Mouse (Mus musculus) heart, embryonic 12.5 days (tissue): ENCODE results near the gene Kalrn. TPM values are rescaled to one million over a fixed set of nuclear protein-coding genes. Genes with fewer than 3 reads are reported as not detected.

Source experiments
- ATAC-seq: fragments of 200-750 bp; cut with Nextera tagmentation; 2 replicates; pipeline ENCODE4 v1.8.0; 2017; ENCODE audit warnings: moderate TSS enrichment, moderate library complexity; ENCODE audit not compliant: insufficient number of reproducible peaks, low FRiP score
- H3K27ac ChIP-seq: fragments of 300-500 bp; sonication (generic); 2 replicates; pipeline ENCODE4 v1.5.1; 2016; ENCODE audit warnings: mild to moderate bottlenecking, moderate library complexity; ENCODE audit not compliant: poor library complexity, severe bottlenecking
- H3K27me3 ChIP-seq: fragments of 300-500 bp; sonication (generic); replicated peaks from 2 replicates; pipeline ENCODE4 v1.6.1; 2016; ENCODE audit warnings: mild to moderate bottlenecking, moderate library complexity
- H3K36me3 ChIP-seq: fragments of 300-500 bp; sonication (generic); 2 replicates; pipeline ENCODE4 v1.6.1; 2016; ENCODE audit warnings: mild to moderate bottlenecking, moderate library complexity
- H3K4me1 ChIP-seq: fragments of 300-500 bp; sonication (generic); replicated peaks from 2 replicates; pipeline ENCODE4 v1.6.1; 2016; ENCODE audit warnings: mild to moderate bottlenecking
- H3K4me2 ChIP-seq: fragments of 300-500 bp; sonication (generic); 2 replicates; pipeline ENCODE4 v1.6.1; 2016; ENCODE audit warnings: mild to moderate bottlenecking, moderate library complexity
- H3K4me3 ChIP-seq: fragments of 300-500 bp; sonication (generic); 2 replicates; pipeline ENCODE4 v1.5.1; 2016; ENCODE audit warnings: mild to moderate bottlenecking
- H3K9ac ChIP-seq: fragments of 300-500 bp; sonication (generic); 2 replicates; pipeline ENCODE4 v1.6.1; 2016; ENCODE audit warnings: mild to moderate bottlenecking, moderate library complexity
- H3K9me3 ChIP-seq: fragments of 300-500 bp; sonication (generic); replicated peaks from 2 replicates; pipeline ENCODE4 v1.6.1; 2016; ENCODE audit warnings: mild to moderate bottlenecking, moderate library complexity
- WGBS: fragments of 180-500 bp; shearing (Covaris S2); methylation state at CpG from one replicate; pipeline ENCODE4 v1.1.7; 2016; 5-methylcytosine and 5-hydroxymethylcytosine counted together
- polyA plus RNA-seq: library from polyadenylated mRNA; unstranded; fragments of >200 nt; fragmentation: Nextera tagmentation; extraction: Ambion mirVana; gene quantifications from 2 replicates; pipeline ENCODE4 v1.2.1, GENCODE M21; 2016

The Kalrn gene
- polyA plus RNA-seq, 1 experiment from 2014 or later = 29.3 TPM

DNA sequence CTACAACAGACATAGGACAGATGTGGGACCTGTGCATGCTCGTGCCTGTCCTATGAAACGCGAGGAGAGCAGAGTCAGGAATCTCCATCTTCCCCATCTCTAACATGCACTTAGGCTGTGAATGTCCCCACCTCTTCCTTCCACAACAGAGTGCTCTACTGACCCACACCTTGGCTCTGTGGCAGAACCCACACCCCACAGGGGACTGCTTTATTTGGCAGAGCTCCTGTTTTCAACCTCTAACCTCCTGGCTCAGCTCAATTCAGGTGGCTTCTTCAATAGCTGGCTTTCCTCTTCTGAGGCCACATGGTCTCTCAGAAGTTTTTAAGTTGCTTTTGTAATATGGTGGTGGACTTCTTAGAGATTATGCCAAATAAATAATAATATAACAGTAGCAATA is 567.3 kb downstream of the Kalrn start:
- no peaks in the 10 kb centered on the region for H3K27me3 ChIP-seq
- H3K4me1 ChIP-seq = peaks cover 33% of the 10 kb centered on the region
- no peak overlapping the region for H3K4me2 ChIP-seq
- 94% methylated on average over 3 of the region's 3 CpGs for WGBS
- ATAC-seq = no peak
- peaks cover 16% of the 10 kb centered on the region for H3K36me3 ChIP-seq
- H3K27ac ChIP-seq = no peak overlapping the region
- H3K9ac ChIP-seq = no peak overlapping the region
- H3K9me3 ChIP-seq = peaks cover 11% of the 10 kb centered on the region
- no peak overlapping the region for H3K4me3 ChIP-seq

DNA sequence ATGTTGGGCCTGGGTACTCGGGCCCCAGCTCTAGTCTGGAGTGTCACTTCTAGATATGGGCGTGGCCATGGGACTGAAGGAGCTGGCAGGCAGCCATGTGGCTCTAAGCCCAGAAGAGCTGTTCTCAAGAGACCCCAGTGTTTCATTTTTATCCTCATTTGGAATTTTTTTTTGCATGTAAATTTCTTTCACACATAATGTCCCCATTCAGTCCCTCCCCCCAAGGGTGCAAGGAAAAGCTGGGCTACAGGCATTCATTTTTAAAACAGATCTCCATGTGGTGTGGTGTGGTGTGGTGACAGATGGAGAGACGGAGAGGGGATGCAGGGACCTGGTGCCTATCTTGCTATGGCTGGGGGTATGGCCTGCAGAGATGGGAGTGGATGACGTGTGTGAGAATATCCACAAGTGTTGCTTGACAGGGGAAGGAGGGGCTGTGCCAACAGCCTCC is 569.2 kb downstream of the Kalrn start:
- Histone ChIP-seq H3K4me2 (peak overlapping the region; percentile 42), H3K9me3 (no peaks in the 10 kb centered on the region), H3K4me1 (peaks cover 33% of the 10 kb centered on the region), H3K9ac (no peak overlapping the region), H3K36me3 (no peaks in the 10 kb centered on the region; the same call in 1 of the 2 replicates), H3K4me3 (no peak overlapping the region), H3K27me3 (no peaks in the 10 kb centered on the region), H3K27ac (peak overlapping the region; percentile 90)
- WGBS = 7% methylated on average over 4 of the region's 4 CpGs
- ATAC-seq = peak; percentile 86

DNA sequence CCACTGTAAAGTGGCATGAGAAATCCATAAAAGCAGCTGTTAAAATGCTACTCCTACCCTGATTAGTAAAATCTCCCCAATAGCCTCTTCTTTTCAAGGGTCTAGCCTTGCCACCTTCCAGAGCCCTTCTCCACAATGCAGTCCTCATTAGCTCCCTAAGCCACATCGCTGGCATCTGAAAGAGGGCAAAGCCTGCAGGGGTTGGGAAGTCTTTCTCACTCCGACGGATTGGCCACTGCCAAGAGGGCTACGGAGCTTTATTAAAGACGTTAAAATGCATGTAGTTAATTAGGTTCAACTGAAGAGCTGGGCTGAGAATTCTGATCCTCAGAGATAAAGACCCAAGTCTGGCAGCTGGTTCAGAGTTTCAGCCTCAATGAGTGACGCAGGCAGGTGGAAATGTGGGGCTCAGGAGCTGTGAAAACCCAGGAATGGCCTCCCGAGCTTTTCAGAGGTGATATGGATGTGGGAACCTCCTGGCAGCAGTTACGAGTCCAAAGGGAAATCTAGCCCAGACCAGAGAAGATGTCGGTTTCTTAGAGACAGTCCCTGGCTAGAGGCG is 569.7 kb downstream of the Kalrn start:
- no peaks in the 10 kb centered on the region; the same call in 1 of the 2 replicates for H3K36me3 ChIP-seq
- no peaks in the 10 kb centered on the region for H3K27me3 ChIP-seq
- H3K4me2 ChIP-seq = peak overlapping the region; percentile 42
- H3K27ac ChIP-seq = peak overlapping the region; percentile 90
- no peak for ATAC-seq
- no peaks in the 10 kb centered on the region for H3K9me3 ChIP-seq
- peaks cover 33% of the 10 kb centered on the region for H3K4me1 ChIP-seq
- 47% methylated on average over 10 of the region's 10 CpGs for WGBS
- H3K9ac ChIP-seq = no peak overlapping the region
- no peak overlapping the region for H3K4me3 ChIP-seq

DNA sequence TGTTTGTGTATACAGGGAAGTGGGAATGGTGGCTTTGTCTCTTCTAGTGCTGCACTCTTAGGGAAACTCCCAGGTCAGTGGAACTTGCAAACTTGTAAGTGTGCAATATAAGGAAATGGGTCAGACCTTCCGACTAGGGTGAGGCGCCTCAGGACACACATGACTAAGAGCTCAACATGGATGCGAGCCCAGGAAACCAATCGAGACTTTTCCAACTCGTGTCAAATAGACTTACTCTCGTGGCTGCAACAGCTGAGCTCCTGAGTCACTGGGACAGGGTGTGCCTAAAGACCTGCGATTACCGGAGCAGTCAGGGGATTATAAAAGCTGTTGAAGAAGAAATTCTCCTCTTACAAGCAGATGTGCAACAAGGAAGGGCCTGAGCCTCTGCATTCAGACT is 572.6 kb downstream of the Kalrn start:
- 82% methylated on average over 8 of the region's 8 CpGs for WGBS
- no peak for ATAC-seq
- no peak overlapping the region for H3K4me3 ChIP-seq

DNA sequence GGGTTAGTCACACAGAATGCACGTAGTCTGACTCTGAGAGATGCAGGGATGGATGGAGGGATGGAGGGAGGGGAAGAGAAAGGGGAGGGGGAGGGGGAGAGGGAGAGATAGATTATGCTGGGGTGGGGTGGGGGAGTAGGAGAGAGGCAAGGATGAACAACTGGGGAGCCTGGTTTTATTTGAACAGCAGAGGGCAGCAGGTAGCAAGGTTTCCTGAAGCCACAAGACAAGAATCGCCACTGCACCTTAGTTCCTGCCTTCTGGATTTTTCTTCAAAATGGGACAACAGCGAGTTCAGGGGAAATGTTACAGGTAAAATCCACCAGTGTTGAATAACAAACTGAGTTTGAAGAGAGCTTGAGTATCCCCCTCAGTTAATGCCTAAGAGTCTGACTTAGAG is 573.9 kb downstream of the Kalrn start:
- Histone ChIP-seq H3K9me3 (no peaks in the 10 kb centered on the region), H3K4me3 (no peak overlapping the region), H3K36me3 (no peaks in the 10 kb centered on the region), H3K27ac (no peak overlapping the region), H3K4me1 (peaks cover 15% of the 10 kb centered on the region), H3K9ac (no peak overlapping the region), H3K27me3 (peaks cover 9% of the 10 kb centered on the region; the same call in 1 of the 2 replicates), H3K4me2 (no peak overlapping the region)
- 29% methylated on average over 3 of the region's 3 CpGs for WGBS
- no peak for ATAC-seq

More for the DNA sequence above, 572.6 kb downstream of the Kalrn start:
- Histone ChIP-seq H3K27ac (no peak overlapping the region), H3K4me1 (peaks cover 29% of the 10 kb centered on the region), H3K4me2 (no peak overlapping the region), H3K9ac (no peak overlapping the region), H3K36me3 (no peaks in the 10 kb centered on the region), H3K9me3 (no peaks in the 10 kb centered on the region), H3K27me3 (peaks cover 9% of the 10 kb centered on the region; the same call in 1 of the 2 replicates)

DNA sequence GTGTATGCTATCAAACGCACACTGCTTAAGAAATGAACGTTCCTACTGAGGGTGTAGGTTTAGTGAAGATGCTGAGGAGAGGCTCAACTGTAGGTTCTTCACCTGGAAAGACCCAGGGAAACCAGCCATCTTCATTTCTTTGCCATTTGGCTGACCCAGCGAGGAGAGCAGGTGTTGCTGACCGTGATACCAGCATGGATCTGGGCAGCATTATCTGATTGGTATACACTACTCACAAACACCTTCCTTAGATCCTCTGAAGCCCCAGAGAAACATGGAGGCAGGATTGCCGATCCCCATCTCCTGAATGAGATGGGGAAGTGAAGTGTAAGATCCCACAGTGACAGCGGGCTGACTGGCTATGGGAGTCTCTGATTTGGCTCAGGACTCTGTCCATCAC is 575.3 kb downstream of the Kalrn start:
- no peak for ATAC-seq
- H3K27ac ChIP-seq = no peak overlapping the region
- peaks cover 2% of the 10 kb centered on the region; the same call in 1 of the 2 replicates for H3K4me1 ChIP-seq
- H3K36me3 ChIP-seq = no peaks in the 10 kb centered on the region
- H3K9ac ChIP-seq = no peak overlapping the region
- H3K4me2 ChIP-seq = no peak overlapping the region
- peaks cover 9% of the 10 kb centered on the region; the same call in 1 of the 2 replicates for H3K27me3 ChIP-seq
- 77% methylated on average over 6 of the region's 6 CpGs for WGBS
- H3K4me3 ChIP-seq = no peak overlapping the region
- no peaks in the 10 kb centered on the region for H3K9me3 ChIP-seq

DNA sequence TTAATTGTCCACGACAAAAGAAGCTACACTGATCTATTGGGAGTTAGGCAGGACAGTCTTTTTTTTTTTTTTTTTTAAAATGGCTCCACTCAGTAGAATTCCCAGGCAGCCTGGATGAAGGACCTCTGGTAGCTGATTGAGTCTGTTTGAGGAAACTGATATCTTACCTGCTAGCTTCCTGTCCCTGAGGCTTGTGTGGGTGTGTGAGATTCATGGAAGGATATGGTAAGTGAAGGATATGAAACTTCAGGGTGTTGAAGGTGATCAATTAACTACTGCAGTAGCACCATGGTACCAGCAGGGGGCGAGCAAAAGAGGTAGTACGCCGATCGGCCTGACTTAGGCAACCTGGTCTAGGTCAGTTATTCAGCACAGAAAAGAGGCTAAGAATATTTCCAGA is 577.3 kb downstream of the Kalrn start:
- ATAC-seq = no peak

DNA sequence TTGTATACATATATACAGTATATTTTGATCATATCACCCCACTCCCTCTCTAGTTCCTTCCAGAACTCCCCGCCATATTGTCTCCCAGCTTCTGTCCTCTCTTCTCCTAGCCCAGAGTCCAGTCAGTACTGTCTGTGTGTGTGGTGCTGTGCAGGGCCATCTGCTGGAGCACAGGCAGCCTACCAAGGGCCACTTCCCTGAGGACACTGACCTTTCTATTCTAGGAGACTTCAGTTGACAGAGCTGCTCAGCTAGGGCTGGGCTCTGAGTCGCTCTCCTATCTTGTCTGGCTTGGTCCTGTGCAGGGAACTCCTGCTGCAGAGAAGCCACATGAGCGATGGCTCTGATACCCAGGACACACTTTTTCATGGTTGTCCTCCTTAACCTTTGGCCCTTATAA is 577.8 kb downstream of the Kalrn start:
- Histone ChIP-seq H3K9ac (no peak overlapping the region), H3K27ac (no peak overlapping the region), H3K4me1 (no peaks in the 10 kb centered on the region), H3K27me3 (peaks cover 9% of the 10 kb centered on the region; the same call in 1 of the 2 replicates), H3K4me2 (no peak overlapping the region), H3K36me3 (no peaks in the 10 kb centered on the region), H3K4me3 (no peak overlapping the region), H3K9me3 (no peaks in the 10 kb centered on the region)
- WGBS = 56% methylated on average over 3 of the region's 3 CpGs
- ATAC-seq = no peak

More for the DNA sequence above, 577.3 kb downstream of the Kalrn start:
- Histone ChIP-seq H3K27ac (no peak overlapping the region), H3K27me3 (peaks cover 9% of the 10 kb centered on the region; the same call in 1 of the 2 replicates), H3K9ac (no peak overlapping the region), H3K4me3 (no peak overlapping the region), H3K4me1 (no peaks in the 10 kb centered on the region), H3K9me3 (no peaks in the 10 kb centered on the region), H3K36me3 (no peaks in the 10 kb centered on the region), H3K4me2 (no peak overlapping the region)
- 10% methylated on average over 5 of the region's 5 CpGs for WGBS

DNA sequence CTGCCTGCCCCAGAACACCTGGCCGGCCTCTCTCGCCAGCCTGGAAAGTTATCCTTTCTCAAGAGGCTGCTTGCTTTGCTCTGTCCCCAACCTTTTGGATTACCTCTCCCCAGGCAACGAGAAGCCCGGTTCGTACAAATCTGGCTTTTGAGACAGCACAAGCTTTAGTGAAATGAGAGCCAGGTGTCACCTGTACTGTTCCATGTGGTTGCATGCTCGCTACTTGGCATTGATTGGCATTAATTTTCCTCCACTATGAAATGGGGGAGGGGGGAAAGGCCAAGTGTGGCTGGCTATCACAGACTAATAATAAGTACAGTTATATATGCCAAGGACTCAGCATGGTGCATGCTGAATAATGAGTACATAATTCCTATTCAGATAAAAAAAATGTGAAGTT is 579.0 kb downstream of the Kalrn start:
- H3K27me3 ChIP-seq = peaks cover 9% of the 10 kb centered on the region; the same call in 1 of the 2 replicates
- WGBS = 81% methylated on average over 6 of the region's 6 CpGs

DNA sequence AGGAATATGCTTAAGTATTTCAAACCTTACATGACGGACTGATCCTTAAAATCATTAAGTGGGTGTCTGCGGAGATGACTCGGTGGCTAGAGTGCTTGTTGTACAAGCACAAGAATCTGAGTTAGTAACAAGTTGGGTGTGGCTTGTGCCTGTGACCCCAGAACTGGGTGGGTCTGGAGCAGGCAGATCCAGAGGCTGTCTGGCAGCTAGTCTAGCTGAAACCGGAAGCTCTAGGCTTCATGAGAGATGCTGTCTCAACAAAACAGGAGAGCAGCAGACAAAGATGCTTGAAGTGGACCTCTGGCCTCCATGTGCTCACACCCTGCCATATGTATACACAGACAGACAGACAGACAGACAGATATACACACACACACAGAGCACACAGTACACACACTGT is 582.6 kb downstream of the Kalrn start:
- no peak overlapping the region for H3K9ac ChIP-seq
- ATAC-seq = no peak

More for the DNA sequence above, 579.0 kb downstream of the Kalrn start:
- H3K4me3 ChIP-seq = no peak overlapping the region
- no peak overlapping the region for H3K4me2 ChIP-seq
- no peaks in the 10 kb centered on the region for H3K4me1 ChIP-seq
- H3K9me3 ChIP-seq = no peaks in the 10 kb centered on the region
- no peak overlapping the region for H3K27ac ChIP-seq
- no peak overlapping the region for H3K9ac ChIP-seq
- no peaks in the 10 kb centered on the region for H3K36me3 ChIP-seq
- no peak for ATAC-seq

DNA sequence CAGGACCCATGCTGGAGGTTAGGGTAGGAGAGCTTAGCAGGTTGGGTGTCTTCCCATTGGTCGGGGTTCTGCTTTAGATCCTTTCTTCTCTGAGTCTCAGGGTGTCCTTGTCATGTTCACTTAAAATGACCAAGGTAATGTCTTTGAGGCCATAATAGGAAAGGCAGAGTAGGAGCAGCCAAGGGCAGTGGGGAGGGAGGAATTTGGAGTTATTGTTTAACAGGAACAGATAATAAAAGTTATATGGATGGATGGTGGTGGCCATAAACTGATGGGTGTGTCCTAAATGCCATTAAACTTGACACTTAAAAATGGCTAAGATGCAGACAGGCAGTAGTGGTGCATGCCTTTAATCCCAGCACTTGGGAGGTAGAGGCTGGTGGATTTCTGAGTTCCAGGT is 584.2 kb downstream of the Kalrn start:
- Histone ChIP-seq H3K9me3 (no peaks in the 10 kb centered on the region), H3K4me1 (no peaks in the 10 kb centered on the region), H3K36me3 (no peaks in the 10 kb centered on the region), H3K4me2 (no peak overlapping the region), H3K4me3 (no peak overlapping the region), H3K27ac (no peak overlapping the region), H3K27me3 (no peaks in the 10 kb centered on the region), H3K9ac (no peak overlapping the region)
- no peak for ATAC-seq
- WGBS = 87% methylated on average over 1 of the region's 1 CpGs

More for the DNA sequence above, 582.6 kb downstream of the Kalrn start:
- no peak overlapping the region for H3K4me2 ChIP-seq
- H3K36me3 ChIP-seq = no peaks in the 10 kb centered on the region
- H3K4me3 ChIP-seq = no peak overlapping the region
- H3K27ac ChIP-seq = no peak overlapping the region
- no peaks in the 10 kb centered on the region for H3K9me3 ChIP-seq
- H3K27me3 ChIP-seq = no peaks in the 10 kb centered on the region
- no peaks in the 10 kb centered on the region for H3K4me1 ChIP-seq
- 64% methylated on average over 4 of the region's 4 CpGs for WGBS
